In genomic region chr19:56722711-56723330, GRCm38 (mm10) we compare ENCODE assay signal across 8 mouse cellular contexts. TPM values are rescaled to one million over a fixed set of nuclear protein-coding genes. Genes with fewer than 3 reads are reported as not detected.
DNase-seq lines count a peak whose midpoint lies in the region; ATAC-seq lines count a peak whose summit lies in the region.

No protein-coding gene starts in this region.

- peak overlapping the region; percentile 88 for H3K27ac ChIP-seq in heart, embryonic 15.5 days
- no peak overlapping the region for H3K27ac ChIP-seq in midbrain, embryonic 10.5 days (replicated peaks)
- no peak overlapping the region for H3K27ac ChIP-seq in stomach, embryonic 15.5 days

- H3K9ac ChIP-seq in heart, embryonic 15.5 days, result peak overlapping the region; percentile 86
- peak overlapping the region; percentile 43; the same call in 1 of the 2 replicates for H3K9ac ChIP-seq in stomach, embryonic 15.5 days

- peaks cover 27% of the 10 kb centered on the region for H3K27me3 ChIP-seq in heart, embryonic 15.5 days
- H3K27me3 ChIP-seq in midbrain, embryonic 10.5 days (ENCODE audit: low read depth, poor library complexity, severe bottlenecking), result peaks cover 98% of the 10 kb centered on the region
- H3K27me3 ChIP-seq in stomach, embryonic 15.5 days (replicated peaks), result peaks cover 48% of the 10 kb centered on the region

- H3K4me1 ChIP-seq in heart, embryonic 15.5 days (replicated peaks), result peaks cover 44% of the 10 kb centered on the region
- H3K4me1 ChIP-seq in midbrain, embryonic 10.5 days, result peaks cover 33% of the 10 kb centered on the region
- peaks cover 33% of the 10 kb centered on the region for H3K4me1 ChIP-seq in stomach, embryonic 15.5 days

- H3K4me2 ChIP-seq in heart, embryonic 15.5 days, result peak overlapping the region; percentile 74
- peak overlapping the region; percentile 92 for H3K4me2 ChIP-seq in stomach, embryonic 15.5 days

- intact Hi-C loops in left cerebral cortex, postnatal 14 days (cut with DNase I), result loop anchor here (5.0 kb wide), 3 partner anchors 76 to 301 kb away; no protein-coding TSS in a partner anchor

- H3K36me3 ChIP-seq in heart, embryonic 15.5 days, result no peaks in the 10 kb centered on the region
- no peaks in the 10 kb centered on the region for H3K36me3 ChIP-seq in midbrain, embryonic 10.5 days
- H3K36me3 ChIP-seq in stomach, embryonic 15.5 days, result no peaks in the 10 kb centered on the region

- peak overlapping the region; percentile 80 for H3K4me3 ChIP-seq in heart, embryonic 15.5 days
- peak overlapping the region; percentile 62 for H3K4me3 ChIP-seq in midbrain, embryonic 10.5 days
- peak overlapping the region; percentile 57 for H3K4me3 ChIP-seq in stomach, embryonic 15.5 days (replicated peaks)

- no peaks in the 10 kb centered on the region for H3K9me3 ChIP-seq in heart, embryonic 15.5 days (replicated peaks)
- H3K9me3 ChIP-seq in midbrain, embryonic 10.5 days (replicated peaks), result no peaks in the 10 kb centered on the region
- no peaks in the 10 kb centered on the region for H3K9me3 ChIP-seq in stomach, embryonic 15.5 days

- under 1% methylated on average over 68 of the region's 69 CpGs for WGBS in heart, embryonic 15.5 days
- WGBS in midbrain, embryonic 10.5 days, result 2% methylated on average over 69 of the region's 69 CpGs
- 2% methylated on average over 69 of the region's 69 CpGs for WGBS in stomach, embryonic 15.5 days

- peak; percentile 7; the same call in 1 of the 2 replicates for ATAC-seq in heart, embryonic 15.5 days (replicated peaks; ENCODE audit: insufficient number of reproducible peaks, insufficient read depth, low FRiP score, low read depth)
- ATAC-seq in stomach, embryonic 15.5 days (ENCODE audit: insufficient read depth, low FRiP score, low read depth), result no peak
- no peak for ATAC-seq in monocyte, adult 5-6 weeks (replicated peaks; ENCODE audit: insufficient number of reproducible peaks, low FRiP score, low TSS enrichment, poor library complexity, severe bottlenecking)

- DNase-seq in layer of hippocampus, adult 18-20 months (ENCODE audit: low spot score in 2 of 2), result peak; percentile 40 to 62
- no peak for DNase-seq in layer of hippocampus, adult 9-11 months
- peak; percentile 39 for DNase-seq in embryo, embryonic 10.5 days (ENCODE audit: low spot score)
- peak; percentile 50 to 54 for DNase-seq in left cerebral cortex, postnatal 14 days (ENCODE audit: low spot score in 2 of 2)
- peak; percentile 64 for DNase-seq in midbrain, embryonic 10.5 days (ENCODE audit: low spot score)

RNA-seq across cellular contexts. Expression of gene Adrb1, which starts 0.8 kb away (rescaled TPM):
- total RNA-seq in layer of hippocampus, adult 18-20 months (2021), result 10 to 100 TPM; 20.5 to 23.9 TPM
- polyA plus RNA-seq in heart, embryonic 15.5 days (2015; fragmentation: Nextera tagmentation; extraction: Ambion mirVana), result 4.0 and 4.7 TPM in 2 replicates
- 10 to 100 TPM; 40.1 to 43.9 TPM for total RNA-seq in left cerebral cortex, postnatal 14 days (2021)
- 0.09 and 0.19 TPM in 2 replicates for polyA plus RNA-seq in midbrain, embryonic 10.5 days (2016; fragmentation: Nextera tagmentation; extraction: Ambion mirVana)
- 0.93 and 1.2 TPM in 2 replicates for polyA plus RNA-seq in stomach, embryonic 15.5 days (2015; fragmentation: Nextera tagmentation; extraction: Ambion mirVana)
- 12.4 to 20.2 TPM (median 15.5 TPM) in 3 replicates for total RNA-seq in monocyte, adult 5-6 weeks (2017)
